Mouse (Mus musculus): ENCODE measurements around the gene Ifna4. TPM values are rescaled to one million over a fixed set of nuclear protein-coding genes. Genes with fewer than 3 reads are reported as not detected.

Ifna4 gene
- total RNA-seq, 2 experiments from 2014 or later = not detected

- DNase-seq = peak; percentile 73
These were observed 25.8 kb downstream of the Ifna4 start for GRCm38 (mm10) chr4:88867366-88867925.

GRCm38 (mm10) chr4:88867926-88868911 is 26.6 kb downstream of the Ifna4 start:
- peak; percentile 7 for DNase-seq

- DNase-seq = no peak
These were observed 31.0 kb downstream of the Ifna4 start for GRCm38 (mm10) chr4:88872691-88873090.

- DNase-seq = no peak
These were observed 33.9 kb downstream of the Ifna4 start for GRCm38 (mm10) chr4:88875435-88876095.

GRCm38 (mm10) chr4:88876520-88876919 is 34.9 kb downstream of the Ifna4 start:
- DNase-seq = no peak

DNA sequence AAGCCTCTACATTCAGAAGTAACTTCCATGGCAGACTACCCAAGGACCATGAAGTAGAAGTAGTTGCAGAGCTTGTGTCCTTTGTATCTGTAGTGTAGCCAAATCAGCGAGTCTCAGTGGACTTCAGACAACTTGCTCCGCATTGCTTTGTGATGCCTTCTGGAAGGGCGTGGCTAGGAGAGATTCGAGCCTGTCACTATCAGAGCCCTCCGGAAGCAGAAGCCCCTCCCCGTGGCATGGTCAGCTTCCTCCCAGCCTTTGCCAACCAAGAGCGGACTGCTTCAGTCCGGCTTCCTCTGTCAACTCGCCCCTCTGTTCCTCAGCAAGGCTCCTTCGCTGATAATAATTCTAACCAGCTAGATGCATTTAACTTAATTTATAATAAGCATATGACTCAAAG is 36.6 kb downstream of the Ifna4 start:
- DNase-seq = no peak

- DNase-seq = no peak
These were observed 37.1 kb downstream of the Ifna4 start for GRCm38 (mm10) chr4:88878772-88879171.

DNA sequence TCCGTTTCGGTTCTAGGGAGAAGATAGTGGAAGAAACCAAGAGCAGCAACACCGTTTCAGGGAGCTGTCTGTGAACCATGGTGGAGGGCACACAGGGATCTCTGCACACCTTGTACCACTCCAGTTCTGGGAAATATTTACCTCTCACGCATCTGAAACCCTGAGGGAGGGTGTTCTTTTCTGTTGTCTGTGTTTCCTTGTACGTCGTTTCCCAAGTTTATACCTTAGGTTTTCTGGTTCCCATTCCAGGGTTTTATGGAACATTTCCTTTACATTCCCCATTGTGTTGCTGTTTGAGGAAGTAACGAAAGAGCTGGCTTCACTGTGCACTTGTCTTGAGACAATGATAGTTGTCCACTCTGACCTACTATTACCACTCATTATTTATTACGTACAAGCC is 38.4 kb downstream of the Ifna4 start, which contains the start of gene Ifne:
Gene Ifne, minus strand, starts transcription at position 101 of the 400 bp plus-strand sequence.
- no peak for DNase-seq

GRCm38 (mm10) chr4:88888236-88888635 is 46.6 kb downstream of the Ifna4 start:
- no peak for DNase-seq

Other genes starting within 250 kb of the Ifna4 start
- not detected for gene Ifna9, start 249.5 kb upstream of the Ifna4 start, total RNA-seq (2021)
- gene Ifna12, start 238.5 kb upstream of the Ifna4 start, total RNA-seq (2021) = not detected
- gene C87499, start 207.4 kb upstream of the Ifna4 start, total RNA-seq (2021) = not detected
- not detected for gene Ifna13, start 197.4 kb upstream of the Ifna4 start, total RNA-seq (2021)
- not detected for gene Ifna16, start 164.9 kb upstream of the Ifna4 start, total RNA-seq (2021)
- gene Ifna2, start 157.9 kb upstream of the Ifna4 start, total RNA-seq (2021) = not detected
- not detected for gene Ifnab, start 150.5 kb upstream of the Ifna4 start, total RNA-seq (2021)
- under 1 TPM; 0.31 to 0.34 TPM for gene Gm26566, start 120.1 kb upstream of the Ifna4 start, total RNA-seq (2021)
- gene Klhl9, start 119.4 kb upstream of the Ifna4 start, total RNA-seq (2021) = 10 to 100 TPM; 57.1 to 66.3 TPM
- gene Gm13271, start 87.0 kb upstream of the Ifna4 start, total RNA-seq (2021) = not detected
- not detected for gene Gm13283, start 81.7 kb upstream of the Ifna4 start, total RNA-seq (2021)
- gene Gm13290, start 68.0 kb upstream of the Ifna4 start, total RNA-seq (2021) = not detected
- not detected for gene Gm13289, start 64.9 kb upstream of the Ifna4 start, total RNA-seq (2021)
- gene Gm13272, start 62.0 kb upstream of the Ifna4 start, total RNA-seq (2021) = not detected
- not detected for gene Ifnz, start 59.7 kb upstream of the Ifna4 start, total RNA-seq (2021)
- not detected for gene Gm13276, start 56.2 kb upstream of the Ifna4 start, total RNA-seq (2021)
- not detected for gene Gm13277, start 53.2 kb upstream of the Ifna4 start, total RNA-seq (2021)
- gene Gm13278, start 50.3 kb upstream of the Ifna4 start, total RNA-seq (2021) = not detected
- not detected for gene Gm13275, start 47.4 kb upstream of the Ifna4 start, total RNA-seq (2021)
- not detected for gene Gm13279, start 44.5 kb upstream of the Ifna4 start, total RNA-seq (2021)
- gene Gm13285, start 42.2 kb upstream of the Ifna4 start, total RNA-seq (2021) = under 1 TPM in 1 of 2 experiments, not detected in 1; 0.21 TPM
- gene Gm13287, start 38.6 kb upstream of the Ifna4 start, total RNA-seq (2021) = not detected
- not detected for gene Gm13288, start 36.3 kb upstream of the Ifna4 start, total RNA-seq (2021)
- not detected for gene Ifna7, start 25.6 kb upstream of the Ifna4 start, total RNA-seq (2021)
- gene Ifna11, start 21.9 kb upstream of the Ifna4 start, total RNA-seq (2021) = not detected
- gene Ifna6, start 14.4 kb upstream of the Ifna4 start, total RNA-seq (2021) = not detected
- not detected for gene Ifna5, start 6.3 kb upstream of the Ifna4 start, total RNA-seq (2021)
- not detected for gene Ifna1, start 8.2 kb downstream of the Ifna4 start, total RNA-seq (2021)
- not detected for gene Ifne, start 38.3 kb downstream of the Ifna4 start, total RNA-seq (2021)

Data from gastrocnemius, postnatal 10 days (tissue).